Mouse (Mus musculus): ENCODE data around the gene Mllt3. TPM values are rescaled to one million over a fixed set of nuclear protein-coding genes. Genes with fewer than 3 reads are reported as not detected.

Mllt3 gene
- polyA plus RNA-seq, 1 experiment from 2014 or later, result 17.5 TPM

GRCm38 (mm10) chr4:87857982-87858381, 175.2 kb downstream of the Mllt3 start:
- Histone ChIP-seq H3K27me3 (replicated peaks; ENCODE audit: control insufficient read depth, insufficient read depth, low read length) (no peaks in the 10 kb centered on the region), H3K36me3 (ENCODE audit: control insufficient read depth, insufficient read depth) (no peaks in the 10 kb centered on the region), H3K9me3 (ENCODE audit: control insufficient read depth) (no peaks in the 10 kb centered on the region), H3K27ac (ENCODE audit: low read depth, low read length) (no peak overlapping the region), H3K9ac (ENCODE audit: low read depth, low read length) (no peak overlapping the region), H3K4me3 (ENCODE audit: low read depth, low read length) (no peak overlapping the region), H3K4me2 (replicated peaks; ENCODE audit: low read depth) (no peak overlapping the region), H3K4me1 (replicated peaks; ENCODE audit: control insufficient read depth, insufficient read depth, low read length) (no peaks in the 10 kb centered on the region)
- no peak for ATAC-seq
- no peak for TF ChIP-seq CTCF (IDR thresholded peaks at IDR 0.05; ENCODE audit: low read depth)
- 100% methylated on average over 1 of the region's 1 CpGs for WGBS

- WGBS, result 84% methylated on average over 2 of the region's 2 CpGs
- Histone ChIP-seq H3K27me3 (replicated peaks; ENCODE audit: control insufficient read depth, insufficient read depth, low read length) (no peaks in the 10 kb centered on the region), H3K9me3 (ENCODE audit: control insufficient read depth) (no peaks in the 10 kb centered on the region), H3K27ac (ENCODE audit: low read depth, low read length) (no peak overlapping the region), H3K4me1 (replicated peaks; ENCODE audit: control insufficient read depth, insufficient read depth, low read length) (no peaks in the 10 kb centered on the region), H3K4me2 (replicated peaks; ENCODE audit: low read depth) (no peak overlapping the region), H3K9ac (ENCODE audit: low read depth, low read length) (no peak overlapping the region), H3K36me3 (ENCODE audit: control insufficient read depth, insufficient read depth) (no peaks in the 10 kb centered on the region), H3K4me3 (ENCODE audit: low read depth, low read length) (no peak overlapping the region)
- ATAC-seq, result no peak
- no peak for TF ChIP-seq CTCF (IDR thresholded peaks at IDR 0.05; ENCODE audit: low read depth)
These were observed 180.7 kb downstream of the Mllt3 start for GRCm38 (mm10) chr4:87852461-87852860.

GRCm38 (mm10) chr4:87850051-87850450, 183.1 kb downstream of the Mllt3 start:
- Histone ChIP-seq H3K4me3 (ENCODE audit: low read depth, low read length) (no peak overlapping the region), H3K27ac (ENCODE audit: low read depth, low read length) (no peak overlapping the region), H3K9me3 (ENCODE audit: control insufficient read depth) (no peaks in the 10 kb centered on the region), H3K9ac (ENCODE audit: low read depth, low read length) (no peak overlapping the region), H3K36me3 (ENCODE audit: control insufficient read depth, insufficient read depth) (no peaks in the 10 kb centered on the region), H3K4me2 (replicated peaks; ENCODE audit: low read depth) (no peak overlapping the region), H3K27me3 (replicated peaks; ENCODE audit: control insufficient read depth, insufficient read depth, low read length) (no peaks in the 10 kb centered on the region), H3K4me1 (replicated peaks; ENCODE audit: control insufficient read depth, insufficient read depth, low read length) (no peaks in the 10 kb centered on the region)
- WGBS, result 94% methylated on average over 5 of the region's 5 CpGs
- ATAC-seq, result no peak
- TF ChIP-seq CTCF (IDR thresholded peaks at IDR 0.05; ENCODE audit: low read depth), result no peak

GRCm38 (mm10) chr4:87844668-87845210, 188.4 kb downstream of the Mllt3 start:
- ATAC-seq, result no peak
- Histone ChIP-seq H3K4me1 (replicated peaks; ENCODE audit: control insufficient read depth, insufficient read depth, low read length) (no peaks in the 10 kb centered on the region), H3K9ac (ENCODE audit: low read depth, low read length) (no peak overlapping the region), H3K36me3 (ENCODE audit: control insufficient read depth, insufficient read depth) (0 out of 2 replicates have a peak, but pooled peaks cover 8% of the 10 kb centered on the region), H3K27ac (ENCODE audit: low read depth, low read length) (no peak overlapping the region), H3K4me3 (ENCODE audit: low read depth, low read length) (no peak overlapping the region), H3K9me3 (ENCODE audit: control insufficient read depth) (no peaks in the 10 kb centered on the region), H3K4me2 (replicated peaks; ENCODE audit: low read depth) (no peak overlapping the region), H3K27me3 (replicated peaks; ENCODE audit: control insufficient read depth, insufficient read depth, low read length) (no peaks in the 10 kb centered on the region)
- WGBS, result 72% methylated on average over 6 of the region's 6 CpGs
- TF ChIP-seq CTCF (IDR thresholded peaks at IDR 0.05; ENCODE audit: low read depth), result no peak

GRCm38 (mm10) chr4:87840210-87840910, 192.8 kb downstream of the Mllt3 start:
- ATAC-seq, result no peak
- H3K4me1 ChIP-seq (replicated peaks; ENCODE audit: control insufficient read depth, insufficient read depth, low read length), result peaks cover 10% of the 10 kb centered on the region; the same call in 1 of the 2 replicates

GRCm38 (mm10) chr4:87838716-87839115, 194.4 kb downstream of the Mllt3 start:
- H3K4me2 ChIP-seq (replicated peaks; ENCODE audit: low read depth), result no peak overlapping the region
- no peaks in the 10 kb centered on the region for H3K9me3 ChIP-seq (ENCODE audit: control insufficient read depth)
- H3K9ac ChIP-seq (ENCODE audit: low read depth, low read length), result no peak overlapping the region
- no peak for ATAC-seq
- 88% methylated on average over 1 of the region's 1 CpGs for WGBS
- TF ChIP-seq CTCF (IDR thresholded peaks at IDR 0.05; ENCODE audit: low read depth), result no peak
- H3K27me3 ChIP-seq (replicated peaks; ENCODE audit: control insufficient read depth, insufficient read depth, low read length), result no peaks in the 10 kb centered on the region
- H3K36me3 ChIP-seq (ENCODE audit: control insufficient read depth, insufficient read depth), result 0 out of 2 replicates have a peak, but pooled peaks cover 8% of the 10 kb centered on the region
- no peak overlapping the region for H3K4me3 ChIP-seq (ENCODE audit: low read depth, low read length)
- H3K27ac ChIP-seq (ENCODE audit: low read depth, low read length), result no peak overlapping the region
- peaks cover 17% of the 10 kb centered on the region; the same call in 1 of the 2 replicates for H3K4me1 ChIP-seq (replicated peaks; ENCODE audit: control insufficient read depth, insufficient read depth, low read length)

More at GRCm38 (mm10) chr4:87840210-87840910, 192.8 kb downstream of the Mllt3 start:
- 0 out of 2 replicates have a peak, but pooled peaks cover 8% of the 10 kb centered on the region for H3K36me3 ChIP-seq (ENCODE audit: control insufficient read depth, insufficient read depth)
- H3K27ac ChIP-seq (ENCODE audit: low read depth, low read length), result no peak overlapping the region
- TF ChIP-seq CTCF (IDR thresholded peaks at IDR 0.05; ENCODE audit: low read depth), result no peak
- no peak overlapping the region for H3K9ac ChIP-seq (ENCODE audit: low read depth, low read length)
- H3K4me3 ChIP-seq (ENCODE audit: low read depth, low read length), result no peak overlapping the region
- H3K9me3 ChIP-seq (ENCODE audit: control insufficient read depth), result no peaks in the 10 kb centered on the region
- no peak overlapping the region for H3K4me2 ChIP-seq (replicated peaks; ENCODE audit: low read depth)
- WGBS, result 82% methylated on average over 10 of the region's 10 CpGs
- no peaks in the 10 kb centered on the region for H3K27me3 ChIP-seq (replicated peaks; ENCODE audit: control insufficient read depth, insufficient read depth, low read length)

All from intestine, postnatal 0 days (tissue).